Mouse (Mus musculus) midbrain, embryonic 14.5 days (tissue): ENCODE results near the gene Rab33b. TPM values are rescaled to one million over a fixed set of nuclear protein-coding genes. Genes with fewer than 3 reads are reported as not detected.

Source experiments
- ATAC-seq: fragments of 200-750 bp; cut with Nextera tagmentation; 2 replicates; pipeline ENCODE4 v1.8.0; 2017; ENCODE audit warnings: moderate number of reproducible peaks, moderate library complexity; ENCODE audit not compliant: low FRiP score, low TSS enrichment
- DNase-seq: peaks from one replicate; pipeline ENCODE4 v3.0.0-alpha.2; 2015
- H3K27ac ChIP-seq: fragments of 300-500 bp; sonication (generic); replicated peaks from 2 replicates; pipeline ENCODE4 v1.5.1; 2014; ENCODE audit warnings: mild to moderate bottlenecking, low read depth, low read length, moderate library complexity
- H3K27me3 ChIP-seq: fragments of 300-500 bp; sonication (generic); 2 replicates; pipeline ENCODE4 v1.6.1; 2014; ENCODE audit warnings: low read length, control low read depth, mixed read lengths; ENCODE audit not compliant: control insufficient read depth, insufficient read depth
- H3K36me3 ChIP-seq: fragments of 300-500 bp; sonication (generic); 2 replicates; pipeline ENCODE4 v1.6.1; 2014; ENCODE audit warnings: low read length, control low read depth; ENCODE audit not compliant: control insufficient read depth, insufficient read depth
- H3K4me1 ChIP-seq: fragments of 300-500 bp; sonication (generic); 2 replicates; pipeline ENCODE4 v1.6.1; 2014; ENCODE audit warnings: mild to moderate bottlenecking, antibody characterized with exemption, low read length, control low read depth; ENCODE audit not compliant: control insufficient read depth, insufficient read depth
- H3K4me2 ChIP-seq: fragments of 300-500 bp; sonication (generic); 2 replicates; pipeline ENCODE4 v1.6.1; 2014; ENCODE audit warnings: mild to moderate bottlenecking, low read length, moderate library complexity
- H3K4me3 ChIP-seq: fragments of 300-500 bp; sonication (generic); replicated peaks from 2 replicates; pipeline ENCODE4 v1.5.1; 2014; ENCODE audit warnings: low read depth, low read length
- H3K9ac ChIP-seq: fragments of 300-500 bp; sonication (generic); replicated peaks from 2 replicates; pipeline ENCODE4 v1.6.1; 2014; ENCODE audit warnings: mild to moderate bottlenecking, low read length, moderate library complexity
- H3K9me3 ChIP-seq: fragments of 300-500 bp; sonication (generic); 2 replicates; pipeline ENCODE4 v1.6.1; 2016; ENCODE audit warnings: low read length, control low read depth, mixed read lengths; ENCODE audit not compliant: control insufficient read depth
- WGBS: fragments of 180-500 bp; shearing (Covaris S2); extraction: QIAGEN DNeasy Blood & Tissue Kit; methylation state at CpG from one replicate; pipeline ENCODE4 v1.1.7; 2014; 5-methylcytosine and 5-hydroxymethylcytosine counted together
- polyA plus RNA-seq: library from polyadenylated mRNA; unstranded; fragments of >200 nt; fragmentation: Nextera tagmentation; extraction: Ambion mirVana; gene quantifications from 2 replicates; pipeline ENCODE4 v1.2.1, GENCODE M21; 2014

Rab33b gene
- polyA plus RNA-seq, 1 experiment from 2014 or later = 30.3 TPM

- Histone ChIP-seq H3K9ac (peak overlapping the region; percentile 82), H3K4me2 (peak overlapping the region; percentile 88), H3K27me3 (no peaks in the 10 kb centered on the region), H3K27ac (peak overlapping the region; percentile 92), H3K4me1 (peaks cover 18% of the 10 kb centered on the region), H3K4me3 (peak overlapping the region; percentile 75), H3K9me3 (no peaks in the 10 kb centered on the region), H3K36me3 (no peaks in the 10 kb centered on the region)
- DNase-seq = no peak
- WGBS = under 1% methylated on average over 33 of the region's 33 CpGs
- no peak; the same call in 1 of the 2 replicates for ATAC-seq
Measured at GRCm38 (mm10) chr3:51484370-51484769, 650 bp downstream of the Rab33b start.

GRCm38 (mm10) chr3:51485347-51485746 lies 1.6 kb downstream of the Rab33b start:
- Histone ChIP-seq H3K36me3 (no peaks in the 10 kb centered on the region), H3K9me3 (no peaks in the 10 kb centered on the region), H3K27me3 (no peaks in the 10 kb centered on the region), H3K4me2 (peak overlapping the region; percentile 88), H3K9ac (peak overlapping the region; percentile 82; the same call in 1 of the 2 replicates), H3K4me1 (peaks cover 18% of the 10 kb centered on the region), H3K4me3 (peak overlapping the region; percentile 75), H3K27ac (no peak overlapping the region)
- WGBS = 86% methylated on average over 4 of the region's 4 CpGs
- ATAC-seq (no peak), DNase-seq (no peak)

- Histone ChIP-seq H3K9ac (no peak overlapping the region), H3K27me3 (no peaks in the 10 kb centered on the region), H3K4me1 (peaks cover 18% of the 10 kb centered on the region), H3K36me3 (no peaks in the 10 kb centered on the region), H3K27ac (no peak overlapping the region), H3K9me3 (no peaks in the 10 kb centered on the region), H3K4me3 (no peak overlapping the region), H3K4me2 (no peak overlapping the region)
- 87% methylated on average over 4 of the region's 4 CpGs for WGBS
- ATAC-seq (no peak), DNase-seq (no peak)
Measured at GRCm38 (mm10) chr3:51486491-51487195, 2.9 kb downstream of the Rab33b start.

- Histone ChIP-seq H3K4me2 (no peak overlapping the region), H3K27me3 (no peaks in the 10 kb centered on the region), H3K9me3 (no peaks in the 10 kb centered on the region), H3K36me3 (peaks cover 18% of the 10 kb centered on the region), H3K4me3 (no peak overlapping the region), H3K27ac (no peak overlapping the region), H3K4me1 (peaks cover 8% of the 10 kb centered on the region), H3K9ac (no peak overlapping the region)
- DNase-seq = no peak
- 89% methylated on average over 7 of the region's 7 CpGs for WGBS
- no peak for ATAC-seq
Measured at GRCm38 (mm10) chr3:51490088-51490753, 6.5 kb downstream of the Rab33b start.

GRCm38 (mm10) chr3:51493272-51493838 lies 9.6 kb downstream of the Rab33b start:
- Histone ChIP-seq H3K4me3 (no peak overlapping the region), H3K4me2 (no peak overlapping the region), H3K27me3 (no peaks in the 10 kb centered on the region), H3K9ac (no peak overlapping the region), H3K9me3 (no peaks in the 10 kb centered on the region), H3K27ac (no peak overlapping the region), H3K36me3 (peaks cover 22% of the 10 kb centered on the region), H3K4me1 (no peaks in the 10 kb centered on the region)
- 93% methylated on average over 13 of the region's 13 CpGs for WGBS
- no peak for ATAC-seq
- DNase-seq = no peak

GRCm38 (mm10) chr3:51494466-51494865 lies 10.7 kb downstream of the Rab33b start:
- DNase-seq = no peak
- Histone ChIP-seq H3K36me3 (peaks cover 22% of the 10 kb centered on the region), H3K4me3 (no peak overlapping the region), H3K27ac (no peak overlapping the region), H3K4me1 (no peaks in the 10 kb centered on the region), H3K4me2 (no peak overlapping the region), H3K27me3 (no peaks in the 10 kb centered on the region), H3K9ac (no peak overlapping the region), H3K9me3 (no peaks in the 10 kb centered on the region)
- no peak for ATAC-seq
- 86% methylated on average over 2 of the region's 2 CpGs for WGBS

- 98% methylated on average over 9 of the region's 9 CpGs for WGBS
- no peaks in the 10 kb centered on the region for H3K4me1 ChIP-seq
Measured at GRCm38 (mm10) chr3:51495646-51496045, 11.9 kb downstream of the Rab33b start.

GRCm38 (mm10) chr3:51497978-51498377 lies 14.3 kb downstream of the Rab33b start:
- H3K9me3 ChIP-seq = no peaks in the 10 kb centered on the region
- no peaks in the 10 kb centered on the region for H3K4me1 ChIP-seq
- 100% methylated on average over 1 of the region's 1 CpGs for WGBS
- H3K9ac ChIP-seq = no peak overlapping the region
- no peak overlapping the region for H3K4me2 ChIP-seq
- no peak overlapping the region for H3K4me3 ChIP-seq
- no peak for ATAC-seq
- DNase-seq = no peak
- peaks cover 22% of the 10 kb centered on the region for H3K36me3 ChIP-seq
- H3K27ac ChIP-seq = no peak overlapping the region
- no peaks in the 10 kb centered on the region for H3K27me3 ChIP-seq

More at GRCm38 (mm10) chr3:51495646-51496045, 11.9 kb downstream of the Rab33b start:
- Histone ChIP-seq H3K9ac (no peak overlapping the region), H3K9me3 (no peaks in the 10 kb centered on the region), H3K4me2 (no peak overlapping the region), H3K4me3 (no peak overlapping the region), H3K36me3 (peaks cover 22% of the 10 kb centered on the region), H3K27ac (no peak overlapping the region), H3K27me3 (no peaks in the 10 kb centered on the region)
- DNase-seq (no peak), ATAC-seq (no peak)
